Mouse (Mus musculus): Measurements from ENCODE around the gene Tescl. TPM values are rescaled to one million over a fixed set of nuclear protein-coding genes. Genes with fewer than 3 reads are reported as not detected.

The Tescl gene
- not detected in 2 replicates for polyA plus RNA-seq (2015; fragmentation: Nextera tagmentation; extraction: Ambion mirVana)

GRCm38 (mm10) chr7:24333304-24333986 is at the start of gene Tescl:
Tescl (minus strand) TSS chr7:24333936.
- no peak within 1 kb of the TSS for H3K9ac ChIP-seq
- peak within 1 kb of the TSS; percentile 22 for H3K4me3 ChIP-seq
- no peaks in the 10 kb centered on the region for H3K9me3 ChIP-seq
- H3K36me3 ChIP-seq: no peaks in the 10 kb centered on the region
- ATAC-seq (ENCODE audit: low FRiP score, low read depth): no peak
- peaks cover 30% of the 10 kb centered on the region for H3K27me3 ChIP-seq
- WGBS: 39% methylated on average over 49 of the region's 49 CpGs
- peak within 1 kb of the TSS; percentile 46 for H3K4me2 ChIP-seq (replicated peaks)
- H3K4me1 ChIP-seq: no peaks in the 10 kb centered on the region
- no peak within 1 kb of the TSS for H3K27ac ChIP-seq

- no peak overlapping the region for H3K4me3 ChIP-seq
- peaks cover 5% of the 10 kb centered on the region; the same call in 1 of the 2 replicates for H3K27me3 ChIP-seq
- H3K4me1 ChIP-seq: peaks cover 28% of the 10 kb centered on the region
- ATAC-seq (ENCODE audit: low FRiP score, low read depth): no peak
- no peak overlapping the region for H3K27ac ChIP-seq
- no peak overlapping the region for H3K9ac ChIP-seq
- no peaks in the 10 kb centered on the region for H3K36me3 ChIP-seq
- H3K9me3 ChIP-seq: no peaks in the 10 kb centered on the region
- 78% methylated on average over 16 of the region's 16 CpGs for WGBS
- no peak overlapping the region for H3K4me2 ChIP-seq (replicated peaks)
Observed at GRCm38 (mm10) chr7:24382730-24383372, 49.1 kb upstream of the Tescl start.

GRCm38 (mm10) chr7:24380370-24380769 is 46.6 kb upstream of the Tescl start:
- Histone ChIP-seq H3K9me3 (no peaks in the 10 kb centered on the region), H3K4me2 (replicated peaks) (peak overlapping the region; percentile 23; the same call in 1 of the 2 replicates), H3K4me1 (peaks cover 43% of the 10 kb centered on the region), H3K27ac (no peak overlapping the region; the same call in 1 of the 2 replicates), H3K9ac (0 out of 2 replicates have a peak overlapping the region, but pooled peaks have one; percentile 2), H3K4me3 (no peak overlapping the region), H3K36me3 (no peaks in the 10 kb centered on the region), H3K27me3 (peaks cover 16% of the 10 kb centered on the region; the same call in 1 of the 2 replicates)
- ATAC-seq (ENCODE audit: low FRiP score, low read depth): no peak
- 41% methylated on average over 2 of the region's 2 CpGs for WGBS

GRCm38 (mm10) chr7:24379934-24380333 is 46.2 kb upstream of the Tescl start:
- Histone ChIP-seq H3K4me3 (no peak overlapping the region), H3K4me2 (replicated peaks) (peak overlapping the region; percentile 23; the same call in 1 of the 2 replicates), H3K9ac (0 out of 2 replicates have a peak overlapping the region, but pooled peaks have one; percentile 2), H3K27ac (no peak overlapping the region; the same call in none of the 2 replicates), H3K36me3 (no peaks in the 10 kb centered on the region), H3K4me1 (peaks cover 43% of the 10 kb centered on the region), H3K9me3 (no peaks in the 10 kb centered on the region), H3K27me3 (peaks cover 16% of the 10 kb centered on the region; the same call in 1 of the 2 replicates)
- 6% methylated on average over 7 of the region's 7 CpGs for WGBS
- peak; percentile 13 for ATAC-seq (ENCODE audit: low FRiP score, low read depth)

DNA sequence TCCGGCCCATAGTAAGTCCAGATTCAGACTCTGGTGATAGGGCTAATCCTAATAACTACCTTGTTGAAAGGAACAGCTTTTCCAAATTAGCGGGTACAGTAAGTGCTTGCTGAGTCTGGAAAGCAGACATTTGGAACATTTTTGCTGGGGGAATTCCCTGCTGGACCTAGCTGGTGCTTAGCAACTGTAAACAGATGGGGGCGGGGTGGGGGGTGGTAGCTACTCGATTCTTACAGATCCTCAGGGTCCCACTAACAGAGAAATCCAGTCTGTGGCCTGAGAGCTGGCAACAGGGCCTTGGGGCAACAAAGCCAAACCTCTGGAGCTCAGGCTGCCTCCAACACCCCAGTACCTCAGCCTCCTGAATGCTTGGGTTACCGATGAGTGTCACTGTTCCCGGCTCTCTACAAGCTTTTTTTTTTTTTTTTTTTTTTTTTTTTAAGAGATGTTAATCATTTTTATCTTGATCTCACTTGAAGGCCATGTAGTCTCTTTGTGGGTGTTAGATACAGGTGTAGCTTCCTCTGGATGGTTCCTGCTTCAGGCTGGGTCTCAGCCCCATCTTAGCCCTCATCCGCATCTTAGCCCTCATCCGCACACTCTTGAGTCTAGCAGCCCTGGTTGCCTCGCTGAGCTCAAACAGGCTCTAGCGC is 44.4 kb upstream of the Tescl start:
- Histone ChIP-seq H3K9ac (no peak overlapping the region), H3K27me3 (0 out of 2 replicates have a peak, but pooled peaks cover 11% of the 10 kb centered on the region), H3K27ac (peak overlapping the region; percentile 39; the same call in 1 of the 2 replicates), H3K9me3 (no peaks in the 10 kb centered on the region), H3K36me3 (no peaks in the 10 kb centered on the region), H3K4me3 (no peak overlapping the region), H3K4me2 (replicated peaks) (peak overlapping the region; percentile 14; the same call in 1 of the 2 replicates), H3K4me1 (peaks cover 54% of the 10 kb centered on the region)
- 40% methylated on average over 10 of the region's 10 CpGs for WGBS
- 0 out of 2 replicates have a peak, but pooled peaks have one; percentile 20 for ATAC-seq (ENCODE audit: low FRiP score, low read depth)

DNA sequence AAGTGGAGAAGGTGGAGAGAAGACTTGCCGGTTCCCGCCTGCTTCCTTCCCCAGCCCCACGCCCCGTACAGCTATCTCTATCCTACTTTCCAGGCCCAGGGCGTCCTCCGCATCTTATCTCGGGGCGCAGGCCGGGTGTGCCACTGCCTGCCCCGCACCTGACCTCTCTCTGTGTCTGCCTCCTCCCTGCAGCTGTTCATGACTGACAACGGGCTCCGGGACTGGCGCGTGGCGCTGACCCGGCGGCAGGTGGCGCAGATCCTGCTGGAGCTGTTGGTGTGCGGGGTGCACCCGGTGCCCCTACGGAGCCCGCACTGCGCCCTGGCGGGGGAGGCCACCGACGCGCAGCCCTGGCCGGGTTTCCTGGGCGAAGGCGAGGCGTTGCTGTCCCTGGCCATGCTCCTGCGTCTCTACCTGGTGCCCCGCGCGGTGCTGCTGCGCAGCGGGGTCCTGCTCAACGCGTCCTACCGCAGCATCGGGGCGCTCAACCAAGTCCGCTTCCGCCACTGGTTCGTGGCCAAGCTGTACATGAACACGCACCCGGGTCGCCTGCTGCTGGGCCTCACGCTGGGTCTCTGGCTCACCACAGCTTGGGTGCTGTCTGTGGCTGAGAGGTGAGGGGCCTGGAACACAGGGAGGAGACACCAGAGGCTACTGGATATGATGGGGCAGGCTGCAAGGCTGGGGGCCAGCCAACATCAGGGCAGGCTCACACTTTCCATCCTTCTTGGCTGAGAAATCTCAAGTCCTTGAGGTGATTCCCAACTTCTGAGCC is 43.5 kb upstream of the Tescl start:
- Histone ChIP-seq H3K4me3 (peak overlapping the region; percentile 36), H3K27ac (peak overlapping the region; percentile 74), H3K4me2 (replicated peaks) (peak overlapping the region; percentile 66), H3K9ac (peak overlapping the region; percentile 50), H3K36me3 (no peaks in the 10 kb centered on the region), H3K27me3 (0 out of 2 replicates have a peak, but pooled peaks cover 11% of the 10 kb centered on the region), H3K9me3 (no peaks in the 10 kb centered on the region), H3K4me1 (peaks cover 59% of the 10 kb centered on the region)
- WGBS: 5% methylated on average over 49 of the region's 49 CpGs
- peak; percentile 57 for ATAC-seq (ENCODE audit: low FRiP score, low read depth)

DNA sequence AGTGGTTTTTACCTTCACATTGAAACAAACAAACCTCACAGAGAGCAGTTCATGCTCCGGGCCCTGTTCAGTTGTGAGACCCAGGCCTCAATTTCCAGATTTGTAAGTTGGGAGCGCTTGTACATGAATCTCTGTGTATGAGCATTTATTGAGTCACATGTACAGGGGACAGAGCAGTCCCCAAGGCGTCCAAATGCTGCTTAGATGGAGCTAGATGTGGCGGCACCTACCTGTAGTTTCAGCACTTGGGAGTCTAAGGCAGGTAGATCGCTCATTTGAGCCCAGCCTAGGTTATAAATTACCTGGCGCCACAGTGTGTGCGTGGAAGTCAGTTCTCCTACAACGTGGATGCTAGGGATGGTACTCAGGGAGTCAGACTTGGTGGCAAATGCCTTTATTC is 42.7 kb upstream of the Tescl start:
- no peak overlapping the region for H3K27ac ChIP-seq
- peaks cover 59% of the 10 kb centered on the region for H3K4me1 ChIP-seq
- no peaks in the 10 kb centered on the region for H3K9me3 ChIP-seq
- no peak overlapping the region for H3K4me3 ChIP-seq
- no peak overlapping the region for H3K4me2 ChIP-seq (replicated peaks)
- no peak for ATAC-seq (ENCODE audit: low FRiP score, low read depth)
- WGBS: 85% methylated on average over 8 of the region's 8 CpGs
- H3K27me3 ChIP-seq: 0 out of 2 replicates have a peak, but pooled peaks cover 11% of the 10 kb centered on the region
- no peaks in the 10 kb centered on the region for H3K36me3 ChIP-seq
- H3K9ac ChIP-seq: no peak overlapping the region

DNA sequence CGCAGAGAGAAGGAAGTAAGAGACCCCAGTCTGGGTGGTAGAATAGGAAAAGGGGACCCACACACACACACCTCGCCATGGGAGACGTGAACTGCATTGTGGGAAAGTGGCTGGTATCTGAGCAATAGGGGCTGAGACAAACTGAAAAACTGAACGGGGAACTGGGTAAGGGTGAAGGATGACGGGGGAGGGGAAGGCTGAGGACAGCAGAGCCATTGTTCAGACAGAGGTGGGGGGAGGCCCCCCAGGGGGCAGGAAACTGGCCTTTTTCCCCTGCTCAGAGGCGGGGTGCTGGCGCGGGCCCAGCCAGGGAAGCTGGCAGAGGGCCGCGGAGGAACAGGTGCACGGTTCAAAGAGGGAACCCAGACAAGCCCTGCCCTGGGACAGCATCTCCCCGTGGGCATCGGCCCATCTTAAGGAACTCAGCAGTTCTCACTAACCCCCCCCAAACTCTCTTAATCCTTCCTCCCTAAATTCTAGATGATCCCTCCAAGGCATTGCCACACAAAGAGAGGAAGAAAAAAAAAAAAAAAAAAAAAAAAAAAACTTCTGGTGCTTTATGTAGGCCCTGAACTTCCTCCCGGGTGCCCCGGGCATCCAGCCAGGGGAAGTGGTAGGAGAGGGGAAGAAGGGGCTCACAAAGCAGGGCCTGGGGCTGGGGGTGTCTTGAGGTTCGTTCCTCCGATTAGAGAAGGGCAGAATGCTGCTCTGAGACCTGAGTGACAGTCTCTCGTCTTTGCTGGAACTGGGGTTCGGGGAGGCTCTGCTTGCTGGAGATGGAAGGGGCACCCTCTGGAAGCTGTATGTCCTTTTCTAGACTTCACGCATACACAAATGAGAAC is 40.0 kb upstream of the Tescl start:
- 35% methylated on average over 20 of the region's 20 CpGs for WGBS
- peak overlapping the region; percentile 25 for H3K4me2 ChIP-seq (replicated peaks)
- H3K36me3 ChIP-seq: no peaks in the 10 kb centered on the region
- H3K9me3 ChIP-seq: no peaks in the 10 kb centered on the region
- peak; percentile 13; the same call in 1 of the 2 replicates for ATAC-seq (ENCODE audit: low FRiP score, low read depth)
- peak overlapping the region; percentile 39; the same call in 1 of the 2 replicates for H3K27ac ChIP-seq
- H3K27me3 ChIP-seq: 0 out of 2 replicates have a peak, but pooled peaks cover 11% of the 10 kb centered on the region
- H3K9ac ChIP-seq: no peak overlapping the region
- H3K4me3 ChIP-seq: no peak overlapping the region
- peaks cover 52% of the 10 kb centered on the region for H3K4me1 ChIP-seq

DNA sequence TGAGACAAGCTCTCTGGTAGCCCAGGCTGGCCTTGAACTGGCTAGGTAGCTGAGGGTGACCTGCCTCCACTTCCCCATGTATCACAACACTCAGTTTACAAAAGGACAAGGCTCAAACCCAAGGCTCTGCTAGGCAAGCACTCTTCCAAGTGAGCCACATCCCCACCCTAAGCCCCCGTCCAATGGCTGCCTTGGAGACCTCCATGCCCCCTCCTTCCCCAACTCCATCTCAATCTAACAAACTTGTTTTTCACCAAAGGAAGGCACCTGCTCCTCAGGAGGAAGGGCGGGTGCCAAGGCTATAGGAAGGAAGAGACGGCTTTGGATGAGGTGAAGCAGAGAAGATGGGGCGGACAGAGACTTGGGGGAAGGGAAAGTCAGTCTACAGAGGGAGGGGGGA is 39.0 kb upstream of the Tescl start:
- H3K9me3 ChIP-seq: no peaks in the 10 kb centered on the region
- no peak overlapping the region for H3K27ac ChIP-seq
- H3K36me3 ChIP-seq: no peaks in the 10 kb centered on the region
- 64% methylated on average over 4 of the region's 4 CpGs for whole genome bisulfite sequencing
- ATAC-seq (ENCODE audit: low FRiP score, low read depth): no peak
- no peak overlapping the region for H3K9ac ChIP-seq
- H3K4me3 ChIP-seq: no peak overlapping the region
- H3K4me2 ChIP-seq (replicated peaks): no peak overlapping the region; the same call in 1 of the 2 replicates
- H3K27me3 ChIP-seq: 0 out of 2 replicates have a peak, but pooled peaks cover 11% of the 10 kb centered on the region
- peaks cover 43% of the 10 kb centered on the region for H3K4me1 ChIP-seq

- 0 out of 2 replicates have a peak, but pooled peaks cover 9% of the 10 kb centered on the region for H3K27me3 ChIP-seq
Observed at GRCm38 (mm10) chr7:24372300-24372699, 38.6 kb upstream of the Tescl start.

More at GRCm38 (mm10) chr7:24372300-24372699, 38.6 kb upstream of the Tescl start:
- H3K9me3 ChIP-seq: no peaks in the 10 kb centered on the region
- H3K4me1 ChIP-seq: peaks cover 38% of the 10 kb centered on the region
- H3K9ac ChIP-seq: no peak overlapping the region
- H3K27ac ChIP-seq: no peak overlapping the region
- no peak for ATAC-seq (ENCODE audit: low FRiP score, low read depth)
- H3K36me3 ChIP-seq: no peaks in the 10 kb centered on the region
- no peak overlapping the region for H3K4me3 ChIP-seq
- H3K4me2 ChIP-seq (replicated peaks): no peak overlapping the region
- 80% methylated on average over 8 of the region's 11 CpGs for WGBS

Data from limb, embryonic 13.5 days (tissue).